Mouse (Mus musculus): ENCODE data around the gene 3110009E18Rik. TPM values are rescaled to one million over a fixed set of nuclear protein-coding genes. Genes with fewer than 3 reads are reported as not detected.
A peak's percentile ranks its signal among the peaks of the same experiment; 100 is the strongest.

The 3110009E18Rik gene
- polyA plus RNA-seq, 1 experiment from 2014 or later: 16.6 TPM

GRCm38 (mm10) chr1:120124839-120125238 lies 3.9 kb downstream of the 3110009E18Rik start:
- ATAC-seq (ENCODE audit: insufficient read depth, low FRiP score, low read depth): no peak
- H3K9ac ChIP-seq: no peak overlapping the region
- no peak overlapping the region for H3K27ac ChIP-seq
- WGBS: 64% methylated on average over 4 of the region's 4 CpGs
- no peak overlapping the region for H3K4me2 ChIP-seq
- no peak overlapping the region for H3K4me3 ChIP-seq (replicated peaks)
- no peaks in the 10 kb centered on the region for H3K36me3 ChIP-seq
- H3K9me3 ChIP-seq: no peaks in the 10 kb centered on the region
- H3K27me3 ChIP-seq (replicated peaks): no peaks in the 10 kb centered on the region
- H3K4me1 ChIP-seq: peaks cover 4% of the 10 kb centered on the region

- H3K27me3 ChIP-seq (replicated peaks): no peaks in the 10 kb centered on the region
- no peak overlapping the region for H3K9ac ChIP-seq
- no peak overlapping the region for H3K27ac ChIP-seq
- H3K4me3 ChIP-seq (replicated peaks): no peak overlapping the region
- H3K9me3 ChIP-seq: no peaks in the 10 kb centered on the region
- 68% methylated on average over 6 of the region's 6 CpGs for WGBS
- ATAC-seq (ENCODE audit: insufficient read depth, low FRiP score, low read depth): no peak
- no peaks in the 10 kb centered on the region for H3K36me3 ChIP-seq
- H3K4me2 ChIP-seq: no peak overlapping the region
- H3K4me1 ChIP-seq: no peaks in the 10 kb centered on the region
Measured at GRCm38 (mm10) chr1:120125471-120125870, 4.5 kb downstream of the 3110009E18Rik start.

- no peak for ATAC-seq (ENCODE audit: insufficient read depth, low FRiP score, low read depth)
- WGBS: 63% methylated on average over 9 of the region's 9 CpGs
Measured at GRCm38 (mm10) chr1:120126318-120126717, 5.3 kb downstream of the 3110009E18Rik start.

GRCm38 (mm10) chr1:120132376-120132775 lies 11.4 kb downstream of the 3110009E18Rik start:
- WGBS: 86% methylated on average over 1 of the region's 1 CpGs
- Histone ChIP-seq H3K4me1 (no peaks in the 10 kb centered on the region), H3K27me3 (replicated peaks) (no peaks in the 10 kb centered on the region), H3K9me3 (no peaks in the 10 kb centered on the region), H3K4me3 (replicated peaks) (no peak overlapping the region), H3K9ac (no peak overlapping the region), H3K27ac (no peak overlapping the region), H3K36me3 (no peaks in the 10 kb centered on the region), H3K4me2 (no peak overlapping the region)
- no peak for ATAC-seq (ENCODE audit: insufficient read depth, low FRiP score, low read depth)

More at GRCm38 (mm10) chr1:120126318-120126717, 5.3 kb downstream of the 3110009E18Rik start:
- no peak overlapping the region for H3K4me3 ChIP-seq (replicated peaks)
- H3K36me3 ChIP-seq: no peaks in the 10 kb centered on the region
- no peak overlapping the region for H3K4me2 ChIP-seq
- no peaks in the 10 kb centered on the region for H3K27me3 ChIP-seq (replicated peaks)
- no peak overlapping the region for H3K9ac ChIP-seq
- no peaks in the 10 kb centered on the region for H3K9me3 ChIP-seq
- no peaks in the 10 kb centered on the region for H3K4me1 ChIP-seq
- no peak overlapping the region for H3K27ac ChIP-seq

GRCm38 (mm10) chr1:120135934-120136786 lies 15.2 kb downstream of the 3110009E18Rik start:
- no peak overlapping the region for H3K9ac ChIP-seq
- no peaks in the 10 kb centered on the region for H3K27me3 ChIP-seq (replicated peaks)
- WGBS: 56% methylated on average over 7 of the region's 7 CpGs
- no peaks in the 10 kb centered on the region for H3K9me3 ChIP-seq
- no peaks in the 10 kb centered on the region for H3K4me1 ChIP-seq
- H3K36me3 ChIP-seq: no peaks in the 10 kb centered on the region
- H3K4me2 ChIP-seq: no peak overlapping the region
- peak overlapping the region; percentile 32; the same call in 1 of the 2 replicates for H3K27ac ChIP-seq
- peak; percentile 53; the same call in 1 of the 2 replicates for ATAC-seq (ENCODE audit: insufficient read depth, low FRiP score, low read depth)
- H3K4me3 ChIP-seq (replicated peaks): no peak overlapping the region

GRCm38 (mm10) chr1:120138923-120139540 lies 18.0 kb downstream of the 3110009E18Rik start:
- H3K27me3 ChIP-seq (replicated peaks): no peaks in the 10 kb centered on the region
- no peak overlapping the region for H3K4me2 ChIP-seq
- no peaks in the 10 kb centered on the region for H3K9me3 ChIP-seq
- H3K4me3 ChIP-seq (replicated peaks): no peak overlapping the region
- no peaks in the 10 kb centered on the region for H3K4me1 ChIP-seq
- 46% methylated on average over 7 of the region's 7 CpGs for WGBS
- no peak for ATAC-seq (ENCODE audit: insufficient read depth, low FRiP score, low read depth)
- no peak overlapping the region for H3K9ac ChIP-seq
- H3K27ac ChIP-seq: no peak overlapping the region
- H3K36me3 ChIP-seq: no peaks in the 10 kb centered on the region

GRCm38 (mm10) chr1:120140144-120140693 lies 19.2 kb downstream of the 3110009E18Rik start:
- Histone ChIP-seq H3K9me3 (no peaks in the 10 kb centered on the region), H3K27ac (no peak overlapping the region), H3K4me3 (replicated peaks) (no peak overlapping the region), H3K4me2 (no peak overlapping the region), H3K27me3 (replicated peaks) (no peaks in the 10 kb centered on the region), H3K9ac (no peak overlapping the region), H3K4me1 (no peaks in the 10 kb centered on the region), H3K36me3 (no peaks in the 10 kb centered on the region)
- 78% methylated on average over 9 of the region's 9 CpGs for WGBS
- ATAC-seq (ENCODE audit: insufficient read depth, low FRiP score, low read depth): no peak

- WGBS: 83% methylated on average over 5 of the region's 5 CpGs
Measured at GRCm38 (mm10) chr1:120142551-120142950, 21.6 kb downstream of the 3110009E18Rik start.

GRCm38 (mm10) chr1:120145527-120146216 lies 24.7 kb downstream of the 3110009E18Rik start:
- Histone ChIP-seq H3K4me2 (no peak overlapping the region), H3K27ac (no peak overlapping the region), H3K9ac (no peak overlapping the region), H3K27me3 (replicated peaks) (no peaks in the 10 kb centered on the region), H3K9me3 (no peaks in the 10 kb centered on the region), H3K4me1 (no peaks in the 10 kb centered on the region), H3K36me3 (no peaks in the 10 kb centered on the region), H3K4me3 (replicated peaks) (no peak overlapping the region)
- no peak for ATAC-seq (ENCODE audit: insufficient read depth, low FRiP score, low read depth)
- 87% methylated on average over 8 of the region's 8 CpGs for WGBS

More at GRCm38 (mm10) chr1:120142551-120142950, 21.6 kb downstream of the 3110009E18Rik start:
- no peak overlapping the region for H3K27ac ChIP-seq
- H3K9me3 ChIP-seq: no peaks in the 10 kb centered on the region
- no peak overlapping the region for H3K4me2 ChIP-seq
- no peak overlapping the region for H3K4me3 ChIP-seq (replicated peaks)
- H3K4me1 ChIP-seq: no peaks in the 10 kb centered on the region
- H3K27me3 ChIP-seq (replicated peaks): no peaks in the 10 kb centered on the region
- ATAC-seq (ENCODE audit: insufficient read depth, low FRiP score, low read depth): no peak
- H3K36me3 ChIP-seq: no peaks in the 10 kb centered on the region
- H3K9ac ChIP-seq: no peak overlapping the region

GRCm38 (mm10) chr1:120146994-120147393 lies 26.0 kb downstream of the 3110009E18Rik start:
- ATAC-seq (ENCODE audit: insufficient read depth, low FRiP score, low read depth): no peak

GRCm38 (mm10) chr1:120154232-120154631 lies 33.2 kb downstream of the 3110009E18Rik start:
- H3K4me1 ChIP-seq: no peaks in the 10 kb centered on the region
- H3K9me3 ChIP-seq: no peaks in the 10 kb centered on the region
- no peaks in the 10 kb centered on the region for H3K27me3 ChIP-seq (replicated peaks)
- no peak for ATAC-seq (ENCODE audit: insufficient read depth, low FRiP score, low read depth)
- H3K9ac ChIP-seq: no peak overlapping the region
- no peaks in the 10 kb centered on the region for H3K36me3 ChIP-seq
- H3K4me2 ChIP-seq: no peak overlapping the region
- no peak overlapping the region for H3K4me3 ChIP-seq (replicated peaks)
- H3K27ac ChIP-seq: no peak overlapping the region

More at GRCm38 (mm10) chr1:120146994-120147393, 26.0 kb downstream of the 3110009E18Rik start:
- no peak overlapping the region for H3K9ac ChIP-seq
- H3K36me3 ChIP-seq: no peaks in the 10 kb centered on the region
- no peak overlapping the region for H3K27ac ChIP-seq
- no peak overlapping the region for H3K4me3 ChIP-seq (replicated peaks)
- no peaks in the 10 kb centered on the region for H3K4me1 ChIP-seq
- no peak overlapping the region for H3K4me2 ChIP-seq
- H3K9me3 ChIP-seq: no peaks in the 10 kb centered on the region
- no peaks in the 10 kb centered on the region for H3K27me3 ChIP-seq (replicated peaks)

Data from stomach, embryonic 15.5 days (tissue).